Mouse (Mus musculus) left cerebral cortex, postnatal 36 days (tissue): Measurements from ENCODE around the gene Prom2. TPM values are rescaled to one million over a fixed set of nuclear protein-coding genes. Genes with fewer than 3 reads are reported as not detected.

ENCODE experiments used
- DNase-seq, 2 experiments: peaks; one replicate each; pipeline ENCODE4 v3.0.0; 2021 to 2022; ENCODE audit warnings: low spot score in 2 of 2, mixed read lengths in 1 of 2
- intact Hi-C: fragments of 180-260 bp; cut with DNase I; formaldehyde crosslinking; loops from one replicate; pipeline ENCODE4 v1.15.1; 2025
- total RNA-seq, 2 experiments: library from RNA; stranded (reverse); gene quantifications; 2 replicates each; pipeline ENCODE4 v1.2.3; 2021

Gene Prom2
- total RNA-seq: under 1 TPM; 0.11 to 0.17 TPM

GRCm38 (mm10) chr2:127541185-127541584, at the start of gene Prom2:
TSS of gene Prom2 (minus strand) at chr2:127541467.
- DNase-seq: no peak
- intact Hi-C loops: no loop called here

- no peak for DNase-seq
- intact Hi-C loops: no loop called here
These were observed 49.6 kb upstream of the Prom2 start for GRCm38 (mm10) chr2:127590840-127591239.

- intact Hi-C loops: no loop called here
- no peak for DNase-seq
These were observed 48.9 kb upstream of the Prom2 start for GRCm38 (mm10) chr2:127590204-127590603.

- DNase-seq: no peak
- intact Hi-C loops: no loop called here
These were observed 47.6 kb upstream of the Prom2 start for GRCm38 (mm10) chr2:127588897-127589296.

- intact Hi-C loops: loop anchor here (2.0 kb wide), 1 partner anchor 67 kb away; no protein-coding TSS in a partner anchor
- DNase-seq: no peak
These were observed 46.2 kb upstream of the Prom2 start for GRCm38 (mm10) chr2:127587514-127587844.

- intact Hi-C loops: loop anchor here (2.0 kb wide), 1 partner anchor 66 kb away; no protein-coding TSS in a partner anchor
- DNase-seq: peak; percentile 86 to 87
These were observed 45.6 kb upstream of the Prom2 start, which contains the start of the genes Zfp661 and Mrps5 for GRCm38 (mm10) chr2:127586694-127587513. TSS of gene Zfp661 (minus strand) at chr2:127587094. TSS of gene Mrps5 (plus strand) at chr2:127587222.

GRCm38 (mm10) chr2:127584436-127584858, 43.2 kb upstream of the Prom2 start:
- peak; percentile 95 to 96 for DNase-seq
- intact Hi-C loops: no loop called here

- DNase-seq: no peak
- intact Hi-C loops: no loop called here
These were observed 32.1 kb upstream of the Prom2 start for GRCm38 (mm10) chr2:127573322-127573721.

GRCm38 (mm10) chr2:127559070-127559966, 18.1 kb upstream of the Prom2 start:
- peak; percentile 85 to 92 for DNase-seq
- intact Hi-C loops: loop anchor here (2.0 to 5.0 kb wide), 3 partner anchors 53 to 197 kb away; partner anchors contain the start of gene Adra2b

- DNase-seq: peak; percentile 44 to 47
- intact Hi-C loops: loop anchor here (1.0 kb wide), 1 partner anchor 44 kb away; no protein-coding TSS in a partner anchor
These were observed 9.8 kb upstream of the Prom2 start for GRCm38 (mm10) chr2:127551078-127551477.

GRCm38 (mm10) chr2:127550446-127550845, 9.2 kb upstream of the Prom2 start:
- intact Hi-C loops: no loop called here

GRCm38 (mm10) chr2:127549711-127550110, 8.4 kb upstream of the Prom2 start:
- intact Hi-C loops: no loop called here

More at GRCm38 (mm10) chr2:127550446-127550845, 9.2 kb upstream of the Prom2 start:
- no peak for DNase-seq

GRCm38 (mm10) chr2:127548342-127549074, 7.2 kb upstream of the Prom2 start:
- intact Hi-C loops: no loop called here
- no peak for DNase-seq

More at GRCm38 (mm10) chr2:127549711-127550110, 8.4 kb upstream of the Prom2 start:
- no peak for DNase-seq

- intact Hi-C loops: no loop called here
- DNase-seq: no peak
These were observed 430 bp upstream of the Prom2 start for GRCm38 (mm10) chr2:127541697-127542096.

GRCm38 (mm10) chr2:127539494-127539893, 1.8 kb downstream of the Prom2 start:
- DNase-seq: no peak
- intact Hi-C loops: no loop called here

- intact Hi-C loops: no loop called here
These were observed 3.7 kb downstream of the Prom2 start for GRCm38 (mm10) chr2:127537548-127537947.

GRCm38 (mm10) chr2:127535363-127535762, 5.9 kb downstream of the Prom2 start:
- peak; percentile 77 to 85 for DNase-seq
- intact Hi-C loops: no loop called here

More at GRCm38 (mm10) chr2:127537548-127537947, 3.7 kb downstream of the Prom2 start:
- DNase-seq: peak; percentile 55 to 59

- DNase-seq: no peak
- intact Hi-C loops: no loop called here
These were observed 8.9 kb downstream of the Prom2 start for GRCm38 (mm10) chr2:127532379-127532778.

GRCm38 (mm10) chr2:127531592-127531991, 9.7 kb downstream of the Prom2 start:
- no peak for DNase-seq
- intact Hi-C loops: no loop called here
